Mouse (Mus musculus): ENCODE data around the gene T2. TPM values are rescaled to one million over a fixed set of nuclear protein-coding genes. Genes with fewer than 3 reads are reported as not detected.

The T2 gene
- total RNA-seq, 2 experiments from 2014 or later = not detected

- intact Hi-C loops (cut with DNase I) = loop anchor here (10.0 kb wide), 1 partner anchor 488 kb away; no protein-coding TSS in a partner anchor
- DNase-seq = no peak
Measured at GRCm38 (mm10) chr17:8456856-8457460, 101.2 kb downstream of the T2 start.

- DNase-seq = no peak
- intact Hi-C loops (cut with DNase I) = loop anchor here (10.0 kb wide), 1 partner anchor 333 kb away; no protein-coding TSS in a partner anchor
Measured at GRCm38 (mm10) chr17:8461568-8461967, 105.8 kb downstream of the T2 start.

GRCm38 (mm10) chr17:8463482-8464128, 107.8 kb downstream of the T2 start:
- intact Hi-C loops (cut with DNase I) = loop anchor here (10.0 kb wide), 1 partner anchor 331 kb away; no protein-coding TSS in a partner anchor
- DNase-seq = no peak

DNA sequence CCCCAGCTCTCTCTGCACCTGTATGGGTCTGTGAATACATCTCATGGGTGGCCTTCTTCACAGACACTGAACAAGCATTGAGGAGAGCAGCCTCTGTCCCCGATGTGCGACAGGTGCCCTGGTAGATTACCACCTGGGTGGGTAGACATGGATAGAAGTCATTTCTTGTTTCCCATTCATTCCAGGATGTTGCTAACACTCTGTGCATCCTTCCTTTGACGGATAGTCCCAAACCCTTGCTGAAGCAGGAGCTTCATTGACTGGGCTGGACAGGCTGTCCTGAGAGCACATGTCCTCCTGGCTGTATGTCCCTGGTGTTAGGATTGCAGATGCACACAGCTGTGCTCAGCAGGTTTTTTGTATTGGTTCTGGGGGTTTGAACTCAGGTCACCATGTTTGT, 112.0 kb downstream of the T2 start:
- no peak for DNase-seq
- intact Hi-C loops (cut with DNase I) = loop anchor here (2.0 to 10.0 kb wide), 3 partner anchors 60 to 327 kb away; partner anchors contain the start of gene Pde10a

GRCm38 (mm10) chr17:8468716-8469344, 113.0 kb downstream of the T2 start:
- peak; percentile 71 to 72 for DNase-seq
- intact Hi-C loops (cut with DNase I) = loop anchor here (2.0 to 10.0 kb wide), 3 partner anchors 58 to 326 kb away; partner anchors contain the start of gene Pde10a

Other genes starting within 250 kb of the T2 start
- not detected for gene Gm49673, start 208.2 kb upstream of the T2 start, total RNA-seq (2021)
- gene Rnaset2a, start 207.9 kb upstream of the T2 start, total RNA-seq (2021) = 10 to 100 TPM; 12.9 to 13.5 TPM
- 10 to 100 TPM; 12.0 to 15.5 TPM for gene Fgfr1op, start 190.5 kb upstream of the T2 start, total RNA-seq (2021)
- gene Ccr6, start 119.9 kb upstream of the T2 start, total RNA-seq (2021) = not detected
- 100 to 1,000 TPM; 378 to 448 TPM for gene Mpc1, start 73.1 kb upstream of the T2 start, total RNA-seq (2021)
- 1 to 10 TPM; 5.0 to 5.7 TPM for gene Sft2d1, start 44.9 kb upstream of the T2 start, total RNA-seq (2021)
- gene Prr18, start 18.5 kb upstream of the T2 start, total RNA-seq (2021) = under 1 TPM in 1 of 2 experiments, not detected in 1; 0.07 TPM
- gene T, start 78.4 kb downstream of the T2 start, total RNA-seq (2021) = not detected
- 1 to 10 TPM; 3.9 to 4.5 TPM for gene Pde10a, start 169.4 kb downstream of the T2 start, total RNA-seq (2021)
- gene Gm17087, start 211.0 kb downstream of the T2 start, total RNA-seq (2021) = not detected